Mouse (Mus musculus) liver, adult 2 months (tissue): ENCODE data around the gene Cd55.

Experiments
- CTCF ChIP-seq: fragments of 200-500 bp; IDR thresholded peaks from 2 replicates; pipeline ENCODE4 v1.5.1; 2011; ENCODE audit warnings: low read depth, low read length, control low read depth
- POLR2A ChIP-seq: fragments of 200-500 bp; IDR thresholded peaks from 2 replicates; pipeline ENCODE4 v1.6.1; 2011; ENCODE audit warnings: low read length, control low read depth; ENCODE audit not compliant: insufficient read depth; ENCODE audit errors: extremely low read depth

- TF ChIP-seq POLR2A (no peak), CTCF (no peak)
These were observed 22.8 kb upstream of the Cd55 start for GRCm38 (mm10) chr1:130485376-130485775.
